In the genomic region with DNA sequence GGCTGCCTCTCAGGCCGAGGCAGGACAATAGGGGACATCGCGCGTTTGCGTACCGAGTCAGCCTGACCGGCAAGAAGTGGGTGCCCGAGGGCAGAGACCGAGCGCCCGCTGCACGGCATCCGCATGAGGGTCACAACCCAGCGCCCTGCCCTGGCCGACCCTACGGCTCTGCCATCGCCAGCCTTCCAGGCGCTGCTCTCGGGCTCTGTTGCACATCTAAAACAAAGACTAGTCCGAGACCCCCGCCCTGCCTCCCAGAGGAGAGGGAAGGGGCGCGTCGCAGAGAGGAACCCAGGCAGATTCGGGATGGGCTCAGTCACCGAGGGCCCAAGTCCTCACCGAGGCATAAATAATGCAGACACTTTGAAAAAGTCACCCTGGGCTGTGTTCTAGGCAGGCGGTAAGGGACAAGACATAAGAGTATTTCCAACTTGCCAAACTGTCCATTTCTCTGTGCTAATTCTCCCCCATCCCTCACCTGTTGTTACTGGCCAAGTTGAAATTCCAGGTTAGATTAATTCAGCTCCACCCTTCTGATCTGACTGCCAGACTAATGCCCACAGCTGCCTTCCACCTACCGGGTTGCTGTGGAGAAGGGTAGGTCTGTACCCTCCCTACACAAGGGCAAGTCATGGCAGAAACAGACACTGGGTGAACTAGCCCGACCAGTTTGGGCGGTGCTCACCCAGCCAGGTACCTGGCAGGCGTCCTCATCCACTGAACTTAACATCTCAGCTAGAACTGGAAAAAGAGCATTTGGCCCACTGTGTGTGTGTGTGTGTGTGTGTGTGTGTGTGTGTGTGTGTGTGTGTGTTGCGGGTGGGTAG, we compare ENCODE assay signal across 8 mouse cellular contexts. TPM values are rescaled to one million over a fixed set of nuclear protein-coding genes. Genes with fewer than 3 reads are reported as not detected.
DNase-seq lines count a peak whose midpoint lies in the region; ATAC-seq and TF ChIP-seq lines count a peak whose summit lies in the region.

No protein-coding gene starts in this region.

- peaks cover 47% of the 10 kb centered on the region for H3K79me2 ChIP-seq in MEL (ENCODE audit: control insufficient read depth, insufficient read depth, low read length, poor library complexity)

- peak overlapping the region; percentile 61 to 86 for H3K4me3 ChIP-seq in MEL (ENCODE audit: control insufficient read depth in 1 of 2, insufficient read depth in 1 of 2, low read depth in 2 of 2, low read length in 2 of 2)
- peak overlapping the region; percentile 93 for H3K4me3 ChIP-seq in hindbrain, embryonic 10.5 days
- H3K4me3 ChIP-seq in limb, embryonic 13.5 days, result peak overlapping the region; percentile 87
- peak overlapping the region; percentile 82 for H3K4me3 ChIP-seq in midbrain, embryonic 16.5 days (ENCODE audit: low read depth, low read length)

- no peaks in the 10 kb centered on the region for H3K9me3 ChIP-seq in MEL (replicated peaks; ENCODE audit: insufficient read depth, low read length)
- H3K9me3 ChIP-seq in hindbrain, embryonic 10.5 days, result no peaks in the 10 kb centered on the region
- no peaks in the 10 kb centered on the region for H3K9me3 ChIP-seq in limb, embryonic 13.5 days
- no peaks in the 10 kb centered on the region for H3K9me3 ChIP-seq in midbrain, embryonic 16.5 days (replicated peaks; ENCODE audit: control insufficient read depth, low read length, poor library complexity, severe bottlenecking)

- DNase-seq in MEL (ENCODE audit: low read depth, low spot score) (peak; percentile 53), adipocyte (ENCODE audit: low spot score) (no peak)
- peak; percentile 34 for DNase-seq in hindbrain, embryonic 10.5 days (ENCODE audit: low spot score)
- no peak for DNase-seq in layer of hippocampus, adult 8-10 months (ENCODE audit: low spot score in 2 of 2)
- DNase-seq in left cerebral cortex, postnatal 10 days (ENCODE audit: extremely low spot score in 1 of 2, low spot score in 2 of 2), result no peak

- ATAC-seq in CD4-positive, CD25-positive, alpha-beta regulatory T cell, adult 4 months, result peak; percentile 23
- ATAC-seq in limb, embryonic 13.5 days (ENCODE audit: low FRiP score, low read depth), result no peak
- peak; percentile 40 for ATAC-seq in midbrain, embryonic 16.5 days

- WGBS in hindbrain, embryonic 10.5 days, result 3% methylated on average over 33 of the region's 33 CpGs
- 5% methylated on average over 27 of the region's 33 CpGs for WGBS in limb, embryonic 13.5 days
- 4% methylated on average over 27 of the region's 33 CpGs for WGBS in midbrain, embryonic 16.5 days

- TF ChIP-seq RAD21 in MEL (IDR thresholded peaks at IDR 0.05; ENCODE audit: low read depth, low read length), result no peak

- peaks cover 1 to 30% of the 10 kb centered on the region in 2 experiments; a peak in 2 of 4 replicates for H3K36me3 ChIP-seq in MEL (ENCODE audit: control insufficient read depth in 1 of 2, insufficient read depth in 2 of 2, low read length in 2 of 2)
- H3K36me3 ChIP-seq in hindbrain, embryonic 10.5 days, result peaks cover 21% of the 10 kb centered on the region
- H3K36me3 ChIP-seq in limb, embryonic 13.5 days, result no peaks in the 10 kb centered on the region
- no peaks in the 10 kb centered on the region for H3K36me3 ChIP-seq in midbrain, embryonic 16.5 days (ENCODE audit: control insufficient read depth, insufficient read depth, low read length)

- H3K27ac ChIP-seq in MEL (ENCODE audit: control insufficient read depth, low read depth, low read length), result peak overlapping the region; percentile 87
- peak overlapping the region; percentile 100 for H3K27ac ChIP-seq in hindbrain, embryonic 10.5 days
- peak overlapping the region; percentile 90 for H3K27ac ChIP-seq in limb, embryonic 13.5 days
- H3K27ac ChIP-seq in midbrain, embryonic 16.5 days (ENCODE audit: low read length), result peak overlapping the region; percentile 92

- intact Hi-C loops in left cerebral cortex, postnatal 10 days (cut with DNase I), result no loop called here

- peak overlapping the region; percentile 75 for H3K9ac ChIP-seq in MEL (ENCODE audit: control insufficient read depth, low read depth, low read length, poor library complexity, severe bottlenecking)
- H3K9ac ChIP-seq in limb, embryonic 13.5 days, result peak overlapping the region; percentile 96
- peak overlapping the region; percentile 96 for H3K9ac ChIP-seq in midbrain, embryonic 16.5 days (ENCODE audit: low read depth, low read length)

- H3K4me1 ChIP-seq in MEL (ENCODE audit: control insufficient read depth in 1 of 2, insufficient read depth in 2 of 2, low read length in 2 of 2), result peaks cover 4 to 37% of the 10 kb centered on the region in 2 experiments
- peaks cover 66% of the 10 kb centered on the region for H3K4me1 ChIP-seq in hindbrain, embryonic 10.5 days (replicated peaks)
- H3K4me1 ChIP-seq in limb, embryonic 13.5 days, result peaks cover 48% of the 10 kb centered on the region
- H3K4me1 ChIP-seq in midbrain, embryonic 16.5 days (ENCODE audit: control insufficient read depth, insufficient read depth, low read length), result peaks cover 34% of the 10 kb centered on the region

- 0 out of 4 replicates have a peak, but pooled peaks of 1 of the 2 experiments have one; percentile 8 for TF ChIP-seq EP300 in MEL (IDR thresholded peaks at IDR 0.05; ENCODE audit: low read depth in 1 of 2, low read length in 2 of 2)

- H3K4me2 ChIP-seq in limb, embryonic 13.5 days (replicated peaks), result peak overlapping the region; percentile 89
- peak overlapping the region; percentile 94 for H3K4me2 ChIP-seq in midbrain, embryonic 16.5 days (ENCODE audit: low read length)

- 0 out of 4 replicates have a peak, but pooled peaks of 1 of the 2 experiments have one; percentile 20 for TF ChIP-seq POLR2A in MEL (IDR thresholded peaks at IDR 0.05; ENCODE audit: control insufficient read depth in 1 of 2, insufficient read depth in 1 of 2, low read depth in 1 of 2, low read length in 2 of 2, poor library complexity in 1 of 2)

- TF ChIP-seq CTCF in MEL (IDR thresholded peaks at IDR 0.05 in 2 of 3, conservative IDR thresholded peaks at IDR 0.05 in 1 of 3; ENCODE audit: control insufficient read depth in 1 of 3, insufficient read depth in 1 of 3, low read depth in 2 of 3, low read length in 3 of 3, poor library complexity in 1 of 3, severe bottlenecking in 1 of 3), result no peak

- no peaks in the 10 kb centered on the region for H3K27me3 ChIP-seq in MEL (ENCODE audit: control insufficient read depth in 1 of 2, insufficient read depth in 2 of 2, low read length in 2 of 2)
- 0 out of 2 replicates have a peak, but pooled peaks cover 4% of the 10 kb centered on the region for H3K27me3 ChIP-seq in hindbrain, embryonic 10.5 days (ENCODE audit: insufficient read depth, poor library complexity, severe bottlenecking)
- no peaks in the 10 kb centered on the region for H3K27me3 ChIP-seq in limb, embryonic 13.5 days
- no peaks in the 10 kb centered on the region for H3K27me3 ChIP-seq in midbrain, embryonic 16.5 days (ENCODE audit: control insufficient read depth, insufficient read depth, low read depth, low read length)

TF ChIP-seq in MEL, 35 proteins besides CTCF, POLR2A, EP300 and RAD21:
- no peak for TF ChIP-seq ELF1 (IDR thresholded peaks at IDR 0.05; ENCODE audit: low read depth, low read length)
- peak; percentile 5; the same call in 1 of the 2 replicates for TF ChIP-seq UBTF (IDR thresholded peaks at IDR 0.05; ENCODE audit: borderline replicate concordance, insufficient read depth, low read depth, low read length)
- no peak for TF ChIP-seq MXI1 (IDR thresholded peaks at IDR 0.05; ENCODE audit: low read depth, low read length)

RNA-seq across cellular contexts. Expression of gene Tet3, which starts 1.7 kb away (rescaled TPM):
- polyA plus RNA-seq in CD4-positive, CD25-positive, alpha-beta regulatory T cell, adult 4 months (2017; shearing (Covaris generic)), result 10 to 100 TPM; 18.5 to 20.8 TPM
- 11.0 and 11.6 TPM in 2 replicates for total RNA-seq in MEL (2012; rRNA removed)
- 10 to 100 TPM; 22.9 to 35.3 TPM for polyA plus RNA-seq in MEL (2012; ENCODE audit: insufficient read depth in 1 of 2, insufficient read length in 2 of 2, low read depth in 1 of 2, low replicate concordance in 2 of 2, missing spikeins in 1 of 2)
- 51.1 and 56.5 TPM in 2 replicates for polyA plus RNA-seq in hindbrain, embryonic 10.5 days (2016; fragmentation: Nextera tagmentation; extraction: Ambion mirVana)
- polyA plus RNA-seq in limb, embryonic 13.5 days (2015; fragmentation: Nextera tagmentation; extraction: Ambion mirVana), result 51.6 and 63.1 TPM in 2 replicates
- 51.9 and 53.2 TPM in 2 replicates for polyA plus RNA-seq in midbrain, embryonic 16.5 days (2015; fragmentation: Nextera tagmentation; extraction: Ambion mirVana)
- 10 to 100 TPM; 53.5 to 65.9 (median 58.5) TPM for total RNA-seq in layer of hippocampus, adult 8-10 months (2022)
- 100 to 1,000 TPM; 105 to 114 TPM for total RNA-seq in left cerebral cortex, postnatal 10 days (2021)

RNA-seq across cellular contexts. Expression of gene Dguok, which starts 49.6 kb away (rescaled TPM):
- 10 to 100 TPM; 91.3 to 93.4 TPM for polyA plus RNA-seq in CD4-positive, CD25-positive, alpha-beta regulatory T cell, adult 4 months (2017; shearing (Covaris generic))
- 12.6 and 13.4 TPM in 2 replicates for total RNA-seq in MEL (2012; rRNA removed)
- polyA plus RNA-seq in MEL (2012; ENCODE audit: insufficient read depth in 1 of 2, insufficient read length in 2 of 2, low read depth in 1 of 2, low replicate concordance in 2 of 2, missing spikeins in 1 of 2), result 10 to 100 TPM in 1 of 2 experiments, not detected in 1; 21.0 TPM
- polyA plus RNA-seq in hindbrain, embryonic 10.5 days (2016; fragmentation: Nextera tagmentation; extraction: Ambion mirVana), result 61.3 and 68.8 TPM in 2 replicates
- polyA plus RNA-seq in limb, embryonic 13.5 days (2015; fragmentation: Nextera tagmentation; extraction: Ambion mirVana), result 88.4 and 89.5 TPM in 2 replicates
- 64.8 and 72.5 TPM in 2 replicates for polyA plus RNA-seq in midbrain, embryonic 16.5 days (2015; fragmentation: Nextera tagmentation; extraction: Ambion mirVana)
- total RNA-seq in layer of hippocampus, adult 8-10 months (2022), result 10 to 100 TPM; 32.7 to 37.0 (median 35.8) TPM
- total RNA-seq in left cerebral cortex, postnatal 10 days (2021), result 10 to 100 TPM; 26.5 to 27.6 TPM

Comparison
In these comparisons a context has a peak if more than half of its experiments do, and no peak if none do; other contexts are left out.
1. DNase-seq: peak in MEL (single experiment) and hindbrain, embryonic 10.5 days (single experiment); none in layer of hippocampus, adult 8-10 months (0 of 2), adipocyte (single experiment) and left cerebral cortex, postnatal 10 days (0 of 2).
2. Peak in every context shown above with its lines, with median percentiles within 50 percentile points of each other: H3K27ac ChIP-seq, H3K4me3 ChIP-seq and H3K9ac ChIP-seq.